Mouse (Mus musculus) kidney, postnatal 14 days (tissue): ENCODE data around the gene Stam2.

Source experiments
- DNase-seq: peaks from one replicate; pipeline ENCODE4 v3.0.0; 2022; ENCODE audit warnings: mixed read lengths

The Stam2 gene

DNA sequence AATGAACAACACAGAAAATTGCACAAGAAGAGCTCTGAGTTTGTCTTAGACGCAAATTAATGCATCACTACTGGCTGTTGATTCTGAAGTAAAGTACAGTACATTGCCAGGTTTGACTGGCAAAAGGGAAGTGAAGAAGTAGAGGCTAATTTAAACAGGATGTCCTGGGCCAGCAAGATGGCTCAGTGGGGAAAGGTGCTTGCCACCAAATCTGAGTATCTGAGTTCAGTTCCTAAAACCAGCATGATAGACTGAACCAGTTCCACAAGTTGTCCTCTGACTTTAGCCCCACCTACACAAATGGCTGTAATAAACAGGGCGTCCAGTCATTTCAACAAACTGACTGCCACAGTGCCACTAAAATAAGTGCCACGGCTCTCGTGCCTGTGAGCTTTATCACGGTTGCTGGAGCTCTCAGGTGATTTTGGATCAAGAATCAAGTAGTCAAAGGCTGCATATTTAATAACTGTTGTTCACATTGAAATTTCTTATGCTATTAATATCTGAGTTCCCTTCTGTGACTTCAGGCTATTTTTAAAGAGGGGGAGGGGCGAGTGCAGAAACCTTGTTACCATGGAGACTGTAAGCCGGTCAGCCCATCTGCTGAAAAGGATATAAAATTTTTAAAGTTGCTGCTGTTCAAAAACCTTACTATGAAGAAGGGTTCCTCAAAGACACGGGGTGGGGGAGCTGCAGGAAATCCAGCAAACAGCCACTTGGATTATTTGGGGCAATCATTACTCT, 94.7 kb downstream of the Stam2 start:
- no peak for DNase-seq

DNA sequence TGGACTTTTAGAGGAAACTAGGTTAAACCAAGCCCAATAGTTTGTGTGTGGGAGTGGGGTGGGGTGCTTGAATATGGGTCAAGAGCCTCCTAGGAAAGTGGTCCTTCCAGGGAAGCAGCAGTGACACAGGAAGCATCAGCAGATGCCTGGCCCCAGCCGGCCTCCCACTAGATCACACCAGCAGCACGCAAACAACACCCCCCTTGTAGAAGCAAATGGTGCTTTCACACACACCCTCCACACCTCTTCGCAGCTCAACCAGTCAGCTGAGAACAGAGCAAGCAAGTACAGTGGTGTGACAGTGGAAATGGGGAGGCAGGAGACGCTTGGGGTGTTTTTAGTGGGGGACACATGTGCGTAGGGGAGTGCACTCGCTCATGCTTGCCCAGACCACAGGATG, 98.4 kb downstream of the Stam2 start:
- no peak for DNase-seq
